ENCODE assay signal across 24 mouse cellular contexts in genomic region chr12:70885576-70885975, GRCm38 (mm10). TPM values are rescaled to one million over a fixed set of nuclear protein-coding genes. Genes with fewer than 3 reads are reported as not detected.
DNase-seq lines count a peak whose midpoint lies in the region; ATAC-seq and TF ChIP-seq lines count a peak whose summit lies in the region.
"Had no signal": no experiment of that assay in that cellular context is flagged by ENCODE, and none has a peak within 500 bp of the region (broad histone marks: within the 10 kb centered on the region; RNA-seq: fewer than 3 reads in every experiment).

No protein-coding gene starts in this region.

- no peak for TF ChIP-seq CTCF in hindbrain, postnatal 0 days (IDR thresholded peaks at IDR 0.05; ENCODE audit: low read depth)

- no peak overlapping the region for H3K4me2 ChIP-seq in hindbrain, postnatal 0 days (ENCODE audit: low read depth, low read length)
- H3K4me2 ChIP-seq: forebrain, embryonic 12.5 days; forebrain, embryonic 15.5 days; heart, embryonic 12.5 days; heart, embryonic 15.5 days; hindbrain, embryonic 14.5 days had no signal

- no peak overlapping the region for H3K9ac ChIP-seq in hindbrain, postnatal 0 days (replicated peaks; ENCODE audit: low read length)
- H3K9ac ChIP-seq: forebrain, embryonic 12.5 days; forebrain, embryonic 15.5 days; heart, embryonic 12.5 days; heart, embryonic 15.5 days; hindbrain, embryonic 14.5 days had no signal

- DNase-seq in 416B (ENCODE audit: low read depth) = peak; percentile 74
- DNase-seq in c-Kit-positive CD71-negative TER-119-negative erythroid progenitor cells, embryonic 14.5 days (ENCODE audit: low read depth) = peak; percentile 23
- DNase-seq in hindbrain, postnatal 0 days (ENCODE audit: low spot score) = no peak
- no peak for DNase-seq in gastrocnemius, postnatal 14 days
- DNase-seq in retina, postnatal 1 day = no peak
- DNase-seq: adrenal gland, adult 8-10 months; adrenal gland, postnatal 25 days; cerebellum, adult 11 months; cerebellum, adult 8-10 months; cerebellum, postnatal 10 days; cerebellum, postnatal 36 days; gastrocnemius, postnatal 10 days; heart, adult 18-20 months; heart, postnatal 10 days; heart, postnatal 36 days had no signal

- intact Hi-C loops in gastrocnemius, postnatal 14 days (cut with DNase I; ENCODE audit: low total_unique reads) = loop anchor here (10.0 kb wide), 1 partner anchor 51 kb away; no protein-coding TSS in a partner anchor

- ATAC-seq in granulocyte monocyte progenitor cell, adult 5-6 weeks (replicated peaks; ENCODE audit: poor library complexity, severe bottlenecking) = peak; percentile 72
- peak; percentile 72 for ATAC-seq in megakaryocyte progenitor cell, adult 5-6 weeks (replicated peaks; ENCODE audit: poor library complexity)
- ATAC-seq in hindbrain, postnatal 0 days = no peak
- ATAC-seq: activated CD4-positive, CD25-positive, alpha-beta regulatory T cell, adult 4 months; forebrain, embryonic 15.5 days; intestine, postnatal 0 days had no signal

- 81% methylated on average over 10 of the region's 10 CpGs for WGBS in hindbrain, postnatal 0 days

- H3K27me3 ChIP-seq in hindbrain, postnatal 0 days (ENCODE audit: insufficient read depth, low read length) = no peaks in the 10 kb centered on the region
- H3K27me3 ChIP-seq: forebrain, embryonic 12.5 days; forebrain, embryonic 15.5 days; heart, embryonic 12.5 days; heart, embryonic 15.5 days had no signal

- H3K36me3 ChIP-seq in hindbrain, postnatal 0 days (ENCODE audit: insufficient read depth, low read length) = 0 out of 2 replicates have a peak, but pooled peaks cover 3% of the 10 kb centered on the region
- H3K36me3 ChIP-seq: forebrain, embryonic 15.5 days had no signal

- H3K4me3 ChIP-seq in hindbrain, postnatal 0 days (ENCODE audit: low read length) = no peak overlapping the region
- H3K4me3 ChIP-seq: forebrain, embryonic 12.5 days; forebrain, embryonic 15.5 days; heart, embryonic 12.5 days; heart, embryonic 15.5 days had no signal

- peaks cover 3% of the 10 kb centered on the region; the same call in 1 of the 2 replicates for H3K4me1 ChIP-seq in hindbrain, postnatal 0 days (ENCODE audit: insufficient read depth, low read length)
- H3K4me1 ChIP-seq: forebrain, embryonic 12.5 days had no signal

- H3K9me3 ChIP-seq in hindbrain, postnatal 0 days (ENCODE audit: low read length) = no peaks in the 10 kb centered on the region
- H3K9me3 ChIP-seq: forebrain, embryonic 12.5 days; forebrain, embryonic 15.5 days; heart, embryonic 12.5 days; heart, embryonic 15.5 days had no signal

- H3K27ac ChIP-seq in hindbrain, postnatal 0 days = no peak overlapping the region
- H3K27ac ChIP-seq: forebrain, embryonic 12.5 days; forebrain, embryonic 15.5 days; heart, embryonic 15.5 days; hindbrain, embryonic 14.5 days had no signal

RNA-seq across cellular contexts. Expression of gene Actr10, which starts 52.1 kb away (rescaled TPM):
- 52.2 and 73.9 TPM in 2 replicates for total RNA-seq in granulocyte monocyte progenitor cell, adult 5-6 weeks (2014; fragmentation: Nextera tagmentation)
- total RNA-seq in granulocyte monocyte progenitor cell, adult 5-6 weeks (2017) = 65.9 and 74.6 TPM in 2 replicates
- total RNA-seq in megakaryocyte progenitor cell, adult 5-6 weeks (2015) = 92.6 and 131 TPM in 2 replicates
- 47.2 and 60.3 TPM in 2 replicates for total RNA-seq in megakaryocyte progenitor cell, adult 5-6 weeks (2017)
- total RNA-seq in hindbrain, postnatal 0 days (2014; rRNA removed) = 111 and 123 TPM in 2 replicates
- polyA plus RNA-seq in hindbrain, postnatal 0 days (2015; fragmentation: Nextera tagmentation; extraction: Ambion mirVana) = 173 and 176 TPM in 2 replicates
- 100 to 1,000 TPM; 106 to 107 TPM for total RNA-seq in gastrocnemius, postnatal 14 days (2021)

Comparison
In these comparisons a context has a peak if more than half of its experiments do, and no peak if none do; other contexts are left out.
1. DNase-seq: peak in 416B (single experiment) and c-Kit-positive CD71-negative TER-119-negative erythroid progenitor cells, embryonic 14.5 days (single experiment); none in hindbrain, postnatal 0 days (single experiment), gastrocnemius, postnatal 14 days (single experiment) and retina, postnatal 1 day (single experiment).